17 mouse cellular contexts compared by ENCODE assay signal in the genomic region with DNA sequence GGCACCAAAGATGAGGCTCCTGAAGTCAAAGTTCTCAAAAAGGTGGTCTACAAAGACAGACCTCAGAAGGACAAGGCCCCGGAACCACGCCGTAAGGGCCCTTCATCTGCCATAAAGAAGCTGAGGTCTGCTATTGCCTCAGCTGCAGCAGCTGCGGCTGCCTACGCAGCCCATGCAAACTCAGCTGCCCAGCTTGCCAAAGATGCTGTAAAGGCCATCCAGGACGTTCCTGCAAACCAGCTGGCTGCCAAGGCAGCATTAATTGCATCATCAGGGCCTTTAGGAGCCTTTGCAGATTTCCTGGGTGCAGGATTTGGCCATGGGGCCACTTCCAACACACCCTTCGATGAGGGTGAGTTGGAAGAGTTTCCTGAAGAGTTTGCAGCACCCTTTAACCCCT. TPM values are rescaled to one million over a fixed set of nuclear protein-coding genes. Genes with fewer than 3 reads are reported as not detected.
DNase-seq lines count a peak whose midpoint lies in the region; ATAC-seq and TF ChIP-seq lines count a peak whose summit lies in the region.
"Had no signal": no experiment of that assay in that cellular context is flagged by ENCODE, and none has a peak within 500 bp of the region (broad histone marks: within the 10 kb centered on the region; RNA-seq: fewer than 3 reads in every experiment).

No protein-coding gene starts in this region.

- DNase-seq in gastrocnemius, adult 18-20 months (ENCODE audit: low spot score) = peak; percentile 50
- DNase-seq in gastrocnemius, postnatal 10 days = no peak
- DNase-seq in liver, adult 2 months (ENCODE audit: extremely low read depth, low read depth, low spot score) = peak; percentile 63
- DNase-seq in spleen, postnatal 14 days (ENCODE audit: low spot score in 2 of 2) = no peak
- DNase-seq in kidney, adult 18-20 months = no peak
- DNase-seq: cerebellum, adult 18-20 months; heart, postnatal 4 days; kidney, adult 11 months had no signal

- no peak for ATAC-seq in liver, embryonic 12.5 days
- no peak for ATAC-seq in intestine, embryonic 16.5 days
- ATAC-seq in stomach, embryonic 16.5 days (ENCODE audit: insufficient read depth, low FRiP score) = no peak
- ATAC-seq: forebrain, embryonic 15.5 days; midbrain, embryonic 13.5 days had no signal

- no peak overlapping the region for H3K4me3 ChIP-seq in liver, adult 2 months (ENCODE audit: insufficient read depth, low read depth, low read length)
- no peak overlapping the region for H3K4me3 ChIP-seq in liver, embryonic 12.5 days
- H3K4me3 ChIP-seq in intestine, embryonic 16.5 days (ENCODE audit: low read length) = no peak overlapping the region
- no peak overlapping the region for H3K4me3 ChIP-seq in stomach, embryonic 16.5 days (replicated peaks; ENCODE audit: low read length)
- H3K4me3 ChIP-seq: forebrain, embryonic 15.5 days; layer of hippocampus, adult 2 months; midbrain, embryonic 13.5 days had no signal

- no peaks in the 10 kb centered on the region for H3K4me1 ChIP-seq in liver, adult 2 months (ENCODE audit: control insufficient read depth, insufficient read depth, low read length)
- H3K4me1 ChIP-seq in liver, embryonic 12.5 days = no peaks in the 10 kb centered on the region
- H3K4me1 ChIP-seq in intestine, embryonic 16.5 days (ENCODE audit: control insufficient read depth, insufficient read depth, low read length) = peaks cover 9% of the 10 kb centered on the region
- peaks cover 13% of the 10 kb centered on the region for H3K4me1 ChIP-seq in stomach, embryonic 16.5 days (ENCODE audit: control insufficient read depth, insufficient read depth, low read length)
- H3K4me1 ChIP-seq: forebrain, embryonic 15.5 days; midbrain, embryonic 13.5 days had no signal

- no peak for TF ChIP-seq CTCF in liver, adult 2 months (IDR thresholded peaks at IDR 0.05; ENCODE audit: low read depth, low read length)

- H3K4me2 ChIP-seq in liver, embryonic 12.5 days = no peak overlapping the region
- no peak overlapping the region for H3K4me2 ChIP-seq in intestine, embryonic 16.5 days (ENCODE audit: low read depth, low read length)
- no peak overlapping the region for H3K4me2 ChIP-seq in stomach, embryonic 16.5 days (ENCODE audit: low read depth, low read length)
- H3K4me2 ChIP-seq: forebrain, embryonic 15.5 days; midbrain, embryonic 13.5 days had no signal

- no peaks in the 10 kb centered on the region for H3K9me3 ChIP-seq in liver, embryonic 12.5 days (replicated peaks)
- H3K9me3 ChIP-seq in intestine, embryonic 16.5 days (ENCODE audit: control insufficient read depth, low read length) = no peaks in the 10 kb centered on the region
- no peaks in the 10 kb centered on the region for H3K9me3 ChIP-seq in stomach, embryonic 16.5 days (replicated peaks; ENCODE audit: control insufficient read depth, low read length)
- H3K9me3 ChIP-seq: forebrain, embryonic 15.5 days; midbrain, embryonic 13.5 days had no signal

- H3K36me3 ChIP-seq in liver, adult 2 months (ENCODE audit: control insufficient read depth, insufficient read depth, low read length) = no peaks in the 10 kb centered on the region
- no peaks in the 10 kb centered on the region for H3K36me3 ChIP-seq in liver, embryonic 12.5 days
- H3K36me3 ChIP-seq in intestine, embryonic 16.5 days (ENCODE audit: control insufficient read depth, insufficient read depth, low read length) = no peaks in the 10 kb centered on the region
- no peaks in the 10 kb centered on the region for H3K36me3 ChIP-seq in stomach, embryonic 16.5 days (ENCODE audit: control insufficient read depth, insufficient read depth, low read length)
- H3K36me3 ChIP-seq: forebrain, embryonic 15.5 days; midbrain, embryonic 13.5 days had no signal

- no peak for TF ChIP-seq POLR2A in liver, adult 2 months (IDR thresholded peaks at IDR 0.05; ENCODE audit: extremely low read depth, insufficient read depth, low read length)

- H3K27ac ChIP-seq in liver, adult 2 months (replicated peaks; ENCODE audit: insufficient read depth, low read depth, low read length) = no peak overlapping the region
- H3K27ac ChIP-seq in liver, embryonic 12.5 days = no peak overlapping the region
- H3K27ac ChIP-seq in intestine, embryonic 16.5 days (ENCODE audit: low read length) = peak overlapping the region; percentile 78
- peak overlapping the region; percentile 76 for H3K27ac ChIP-seq in stomach, embryonic 16.5 days (ENCODE audit: low read length)
- H3K27ac ChIP-seq: forebrain, embryonic 15.5 days; layer of hippocampus, adult 2 months; midbrain, embryonic 13.5 days had no signal

- H3K9ac ChIP-seq in liver, adult 2 months (ENCODE audit: low read depth, low read length) = no peak overlapping the region
- H3K9ac ChIP-seq in liver, embryonic 12.5 days = no peak overlapping the region
- no peak overlapping the region for H3K9ac ChIP-seq in intestine, embryonic 16.5 days (ENCODE audit: low read depth, low read length)
- no peak overlapping the region for H3K9ac ChIP-seq in stomach, embryonic 16.5 days (ENCODE audit: low read length)
- H3K9ac ChIP-seq: forebrain, embryonic 15.5 days; midbrain, embryonic 13.5 days had no signal

- H3K79me2 ChIP-seq in liver, adult 2 months (ENCODE audit: control insufficient read depth, insufficient read depth, low read length) = no peaks in the 10 kb centered on the region

- 49% methylated on average over 7 of the region's 7 CpGs for WGBS in liver, adult 2 months
- 60% methylated on average over 7 of the region's 7 CpGs for WGBS in liver, embryonic 12.5 days (ENCODE audit: insufficient replicate concordance)
- WGBS in intestine, embryonic 16.5 days = 66% methylated on average over 7 of the region's 7 CpGs
- 66% methylated on average over 7 of the region's 7 CpGs for WGBS in stomach, embryonic 16.5 days

- no peaks in the 10 kb centered on the region for H3K27me3 ChIP-seq in liver, adult 2 months (ENCODE audit: control insufficient read depth, insufficient read depth, low read length)
- no peaks in the 10 kb centered on the region for H3K27me3 ChIP-seq in liver, embryonic 12.5 days (replicated peaks)
- H3K27me3 ChIP-seq in intestine, embryonic 16.5 days (replicated peaks; ENCODE audit: control insufficient read depth, insufficient read depth, low read length) = no peaks in the 10 kb centered on the region
- H3K27me3 ChIP-seq in stomach, embryonic 16.5 days (ENCODE audit: control insufficient read depth, insufficient read depth, low read length) = no peaks in the 10 kb centered on the region
- H3K27me3 ChIP-seq: forebrain, embryonic 15.5 days; midbrain, embryonic 13.5 days had no signal

RNA-seq across cellular contexts. Expression of a gene that starts 15.1 kb away (rescaled TPM):
- total RNA-seq in gastrocnemius, adult 18-20 months (2021) = not detected
- total RNA-seq in gastrocnemius, postnatal 10 days (2021) = not detected
- total RNA-seq in liver, adult 2 months (2014; rRNA removed) = not detected in 2 replicates
- not detected in 2 replicates for polyA plus RNA-seq in liver, adult 2 months (2012; rRNA removed)
- polyA plus RNA-seq in liver, embryonic 12.5 days (2016; fragmentation: Nextera tagmentation; extraction: Ambion mirVana) = 0.13 and 0.16 TPM in 2 replicates
- 0.09 and 0.22 TPM in 2 replicates for polyA plus RNA-seq in intestine, embryonic 16.5 days (2015; fragmentation: Nextera tagmentation; extraction: Ambion mirVana)
- polyA plus RNA-seq in stomach, embryonic 16.5 days (2015; fragmentation: Nextera tagmentation; extraction: Ambion mirVana) = 0.27 and 0.47 TPM in 2 replicates
- total RNA-seq: granulocyte monocyte progenitor cell, adult 5-6 weeks; heart, postnatal 4 days; layer of hippocampus, adult 2 months had no signal
- polyA plus RNA-seq: brain, embryonic 14.5 days; urinary bladder, adult 2 months had no signal

RNA-seq across cellular contexts. Expression of a gene that starts 29.8 kb away (rescaled TPM):
- total RNA-seq in gastrocnemius, adult 18-20 months (2021) = 10 to 100 TPM; 35.4 to 37.6 TPM
- 10 to 100 TPM; 28.1 to 33.4 TPM for total RNA-seq in gastrocnemius, postnatal 10 days (2021)
- total RNA-seq in liver, adult 2 months (2014; rRNA removed) = 4.0 and 7.1 TPM in 2 replicates
- polyA plus RNA-seq in liver, adult 2 months (2012; rRNA removed) = 13.6 and 15.5 TPM in 2 replicates
- polyA plus RNA-seq in liver, embryonic 12.5 days (2016; fragmentation: Nextera tagmentation; extraction: Ambion mirVana) = 14.7 and 16.8 TPM in 2 replicates
- polyA plus RNA-seq in intestine, embryonic 16.5 days (2015; fragmentation: Nextera tagmentation; extraction: Ambion mirVana) = 33.7 and 35.5 TPM in 2 replicates
- 31.5 and 36.3 TPM in 2 replicates for polyA plus RNA-seq in stomach, embryonic 16.5 days (2015; fragmentation: Nextera tagmentation; extraction: Ambion mirVana)

RNA-seq across cellular contexts. Expression of a gene that starts 35.7 kb away (rescaled TPM):
- total RNA-seq in gastrocnemius, adult 18-20 months (2021) = 10 to 100 TPM; 54.2 to 62.4 TPM
- 10 to 100 TPM; 62.2 to 68.4 TPM for total RNA-seq in gastrocnemius, postnatal 10 days (2021)
- total RNA-seq in liver, adult 2 months (2014; rRNA removed) = 28.2 and 42.8 TPM in 2 replicates
- polyA plus RNA-seq in liver, adult 2 months (2012; rRNA removed) = 59.0 and 71.0 TPM in 2 replicates
- polyA plus RNA-seq in liver, embryonic 12.5 days (2016; fragmentation: Nextera tagmentation; extraction: Ambion mirVana) = 29.8 and 31.1 TPM in 2 replicates
- polyA plus RNA-seq in intestine, embryonic 16.5 days (2015; fragmentation: Nextera tagmentation; extraction: Ambion mirVana) = 82.7 and 84.6 TPM in 2 replicates
- polyA plus RNA-seq in stomach, embryonic 16.5 days (2015; fragmentation: Nextera tagmentation; extraction: Ambion mirVana) = 81.1 and 87.7 TPM in 2 replicates

Comparison
In these comparisons a context has a peak if more than half of its experiments do, and no peak if none do; other contexts are left out.
1. DNase-seq: peak in gastrocnemius, adult 18-20 months (single experiment) and liver, adult 2 months (single experiment); none in gastrocnemius, postnatal 10 days (single experiment), spleen, postnatal 14 days (0 of 2) and kidney, adult 18-20 months (single experiment).
2. H3K27ac ChIP-seq: peak in intestine, embryonic 16.5 days (single experiment) and stomach, embryonic 16.5 days (single experiment); none in liver, adult 2 months (single experiment) and liver, embryonic 12.5 days (single experiment).